Mouse (Mus musculus): ENCODE data around the gene Neurod4.
"Not testable (repeated sequence)": the region's sequence is repeated elsewhere in the genome, so short reads cannot be mapped to it uniquely, and the experiment has no call there.

Gene Neurod4

GRCm38 (mm10) chr10:130280066-130280465 lies at the start of gene Neurod4:
Gene Neurod4 (minus strand): TSS chr10:130280240.
- no peak for DNase-seq

GRCm38 (mm10) chr10:130324243-130324642 lies 44.2 kb upstream of the Neurod4 start:
- no peak for DNase-seq

DNA sequence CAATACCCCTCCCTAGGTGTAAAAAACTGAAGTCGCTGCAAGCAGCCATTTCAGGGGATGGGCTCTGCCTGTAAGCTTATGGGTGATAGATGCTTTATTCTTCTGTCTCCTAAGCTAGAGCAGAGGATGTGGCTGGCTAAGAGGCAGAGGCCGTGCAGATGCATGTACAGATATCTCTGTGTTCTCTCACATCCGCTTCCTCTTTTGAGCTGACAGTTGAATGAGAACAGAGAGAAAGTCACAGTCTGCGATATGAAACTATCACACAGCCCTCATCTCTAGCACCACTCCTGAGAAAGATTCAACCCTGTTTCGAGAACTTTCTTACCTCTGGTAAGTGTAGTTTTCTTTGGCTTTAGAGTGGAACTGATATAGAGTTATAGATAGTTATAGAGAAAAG lies 42.6 kb upstream of the Neurod4 start, which contains the start of gene Tespa1:
Gene Tespa1 (plus strand): TSS at position 234 of the 400 bp plus-strand sequence.
- no peak for DNase-seq

GRCm38 (mm10) chr10:130322062-130322461 lies 42.0 kb upstream of the Neurod4 start:
- no peak for DNase-seq

GRCm38 (mm10) chr10:130320715-130321114 lies 40.7 kb upstream of the Neurod4 start:
- no peak for DNase-seq

DNA sequence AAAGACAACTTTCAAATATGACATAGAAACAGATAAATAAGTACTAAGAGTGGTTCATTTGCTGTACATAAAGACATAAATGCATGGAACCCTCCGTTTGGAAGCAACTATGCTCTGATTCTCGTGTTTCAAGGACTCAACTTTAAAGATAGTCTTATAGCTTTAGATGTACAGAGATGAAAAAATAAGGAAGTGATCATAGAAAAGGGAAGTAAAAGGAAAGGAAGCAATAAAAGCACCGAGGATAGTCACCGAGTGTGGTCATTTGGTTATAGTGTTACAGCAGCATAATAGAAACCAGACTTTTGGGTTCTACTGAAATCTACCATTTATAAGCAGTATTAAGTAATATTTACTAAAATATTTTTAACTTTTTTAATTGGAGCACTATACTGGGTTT lies 38.7 kb upstream of the Neurod4 start:
- DNase-seq, result no peak

GRCm38 (mm10) chr10:130315846-130316245 lies 35.8 kb upstream of the Neurod4 start:
- no peak for DNase-seq

- no peak for DNase-seq
Observed at GRCm38 (mm10) chr10:130314110-130314829, 34.2 kb upstream of the Neurod4 start.

DNA sequence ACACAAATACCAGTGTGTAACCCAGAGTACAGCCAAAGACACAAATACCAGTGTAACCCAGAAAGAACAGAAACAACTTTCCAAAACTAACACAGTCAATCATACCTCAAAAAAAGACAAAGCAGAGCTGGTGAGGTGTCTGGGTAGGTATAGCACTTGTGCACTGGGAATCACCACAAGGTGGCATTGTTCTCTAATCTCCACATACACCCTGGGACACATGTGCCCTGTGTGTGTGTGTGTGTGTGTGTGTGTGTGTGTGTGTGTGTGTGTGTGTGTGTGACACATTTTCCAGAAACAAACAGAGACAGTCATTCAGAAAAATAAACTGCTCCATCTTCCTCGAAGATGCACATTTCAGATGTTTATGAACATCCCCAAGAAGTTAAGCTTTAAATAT lies 33.5 kb upstream of the Neurod4 start:
- peak in 1 of 2 experiments; percentile 7 for DNase-seq

DNA sequence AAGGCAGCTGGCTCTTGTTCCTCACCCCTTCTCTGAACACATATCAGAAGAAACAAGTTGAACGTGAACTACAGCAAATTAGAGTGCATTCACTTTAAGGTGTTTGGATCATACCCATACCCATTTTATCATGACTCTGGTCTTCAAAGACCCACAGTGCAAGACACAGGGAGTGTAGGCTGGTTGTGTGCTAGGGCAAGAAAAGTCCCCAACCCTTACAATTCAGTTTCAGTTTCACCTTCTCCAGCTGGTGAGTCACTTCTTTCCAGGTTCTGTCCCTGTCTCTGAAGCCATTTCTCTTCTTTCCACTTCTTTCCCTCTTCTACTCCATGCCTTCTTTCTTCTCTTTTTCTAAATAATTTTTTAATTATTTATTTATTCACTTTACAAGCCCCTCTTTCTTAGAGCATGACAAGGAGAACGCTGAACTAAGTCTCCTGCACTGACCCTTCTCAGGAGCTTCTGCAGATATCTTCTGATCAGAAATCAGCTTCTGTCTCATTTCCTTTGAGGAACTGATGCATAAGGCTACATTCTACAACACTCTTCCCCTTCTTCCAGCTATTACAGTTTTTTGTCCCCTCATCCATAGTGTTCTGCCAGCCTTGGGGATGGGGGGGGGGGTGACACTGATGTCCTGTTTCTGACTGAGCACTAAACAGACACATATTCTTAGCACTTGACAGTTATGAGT lies 31.6 kb upstream of the Neurod4 start:
- DNase-seq, result no peak

- DNase-seq, result not testable (repeated sequence)
Observed at GRCm38 (mm10) chr10:130304138-130304537, 24.1 kb upstream of the Neurod4 start.

DNA sequence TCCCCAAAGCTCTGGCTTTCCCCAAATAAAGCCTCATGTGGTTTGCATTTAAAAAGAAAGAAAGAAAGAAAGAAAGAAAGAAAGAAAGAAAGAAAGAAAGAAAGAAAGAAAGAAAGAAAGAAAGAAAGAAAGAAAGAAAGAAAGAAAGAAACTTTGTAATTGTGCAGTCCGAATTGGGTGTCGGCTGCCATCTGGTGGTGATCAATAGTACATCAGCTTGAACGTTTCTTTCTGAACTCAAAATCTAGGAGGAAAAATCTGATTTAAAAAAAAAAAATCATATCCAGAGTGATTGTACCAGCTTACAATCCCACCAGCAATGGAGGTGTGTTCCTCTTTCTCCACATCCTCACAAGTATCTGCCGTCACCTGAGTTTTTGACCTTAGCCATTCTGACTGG lies 18.7 kb upstream of the Neurod4 start:
- peak in 1 of 2 experiments; percentile 11 for DNase-seq

- DNase-seq, result no peak
Observed at GRCm38 (mm10) chr10:130293741-130294408, 13.8 kb upstream of the Neurod4 start.

- no peak for DNase-seq
Observed at GRCm38 (mm10) chr10:130288007-130288406, 8.0 kb upstream of the Neurod4 start.

DNA sequence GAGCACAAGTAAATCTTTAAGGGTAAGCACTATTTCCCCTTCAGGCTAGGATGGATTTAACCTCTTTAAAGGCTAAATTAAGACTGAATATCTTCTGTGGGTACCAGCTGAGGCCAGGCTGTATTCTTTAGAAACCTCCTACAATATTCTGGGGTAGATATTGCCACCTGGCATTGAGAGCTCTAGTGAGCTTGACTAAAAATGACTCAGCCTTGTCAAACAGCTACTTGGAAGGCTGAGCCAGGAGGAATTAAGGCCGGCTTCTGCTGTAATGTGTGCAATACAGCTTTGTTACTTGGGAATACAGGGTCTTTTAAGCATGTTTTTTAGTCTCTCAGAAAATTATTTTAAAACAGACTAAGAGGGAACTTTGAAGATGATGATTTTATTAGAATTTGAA lies 7.2 kb upstream of the Neurod4 start:
- no peak for DNase-seq

DNA sequence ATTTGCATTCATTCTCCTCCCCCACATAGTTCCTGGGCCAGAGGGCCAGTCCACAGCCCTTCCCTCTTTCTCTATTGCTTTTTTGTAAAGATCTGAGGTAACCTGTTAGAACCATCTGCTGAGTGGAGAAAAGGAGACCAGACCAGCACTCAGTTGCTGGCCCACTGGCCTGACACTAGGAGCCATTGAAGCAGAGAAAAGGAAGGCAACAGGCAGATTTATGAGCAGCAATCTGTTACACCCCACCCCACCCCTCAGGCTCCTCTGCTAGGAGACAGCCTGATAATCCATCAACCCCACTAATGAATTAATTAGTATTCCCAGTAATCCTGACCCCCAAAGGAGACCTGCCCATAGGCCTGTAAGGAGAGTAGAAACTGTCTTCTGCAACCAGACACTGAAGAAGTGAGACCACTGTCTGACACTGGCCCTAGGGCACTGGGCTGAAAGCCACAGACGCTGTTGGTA lies 2.0 kb upstream of the Neurod4 start:
- no peak for DNase-seq

DNA sequence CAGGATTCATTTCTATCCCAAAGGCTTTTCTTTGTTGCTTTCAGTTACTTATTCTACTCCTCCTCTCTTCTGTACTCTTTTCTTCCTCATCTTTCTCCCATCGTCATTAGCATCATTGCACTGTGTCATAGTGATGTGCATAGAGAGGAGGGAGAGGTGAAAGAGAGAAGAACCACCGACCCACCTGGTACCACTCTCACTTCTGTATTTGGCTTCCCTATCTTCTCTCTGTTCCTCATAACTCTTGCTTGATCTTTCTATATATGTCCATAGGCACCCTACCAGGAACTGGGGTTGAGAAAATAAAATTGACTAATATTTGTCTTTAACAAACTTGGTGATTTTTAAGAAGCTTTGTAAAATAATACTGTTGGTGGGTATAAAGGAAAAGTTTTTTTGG lies 3.5 kb downstream of the Neurod4 start:
- no peak for DNase-seq

GRCm38 (mm10) chr10:130275759-130276158 lies 4.3 kb downstream of the Neurod4 start:
- no peak for DNase-seq

DNA sequence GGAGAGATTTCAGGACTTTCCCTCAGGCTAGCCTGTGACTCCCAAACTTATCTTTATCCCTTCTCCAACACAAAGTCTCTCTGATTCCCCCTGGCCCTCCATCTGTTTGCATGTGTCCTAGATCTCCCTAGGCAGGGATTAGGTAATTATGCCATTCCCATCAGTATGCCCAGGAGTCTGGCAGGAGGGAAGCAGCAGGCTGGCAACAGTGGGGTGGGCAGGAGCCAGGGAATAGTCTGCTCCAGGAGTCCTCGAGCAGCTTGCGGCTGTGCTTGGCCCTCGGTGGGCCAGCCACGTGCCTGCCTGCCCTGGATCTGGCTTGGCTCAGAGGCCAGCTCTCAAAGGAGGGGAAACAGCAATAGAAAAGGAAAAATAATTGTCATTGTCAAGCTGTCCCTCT lies 16.8 kb downstream of the Neurod4 start:
- no peak for DNase-seq

- DNase-seq, result no peak
Observed at GRCm38 (mm10) chr10:130259483-130259882, 20.6 kb downstream of the Neurod4 start.

DNA sequence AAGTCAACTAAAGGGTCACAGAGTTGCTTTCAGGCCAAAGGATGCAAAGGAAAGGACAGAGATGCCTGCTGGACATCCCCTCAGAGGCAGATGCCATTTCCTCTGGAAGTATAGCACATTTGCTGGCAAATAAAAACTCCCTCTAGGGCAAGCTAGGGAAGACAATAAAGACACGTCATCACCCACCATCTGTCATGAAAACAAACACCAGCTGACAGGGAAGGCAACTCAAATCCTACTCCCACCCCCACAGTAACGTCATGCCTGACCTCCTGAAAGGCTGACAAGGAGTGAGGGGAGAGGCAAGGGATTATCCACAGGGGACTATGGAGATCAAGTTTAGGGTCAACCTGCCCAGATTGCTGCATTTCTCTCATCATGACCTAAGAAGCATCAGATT lies 35.8 kb downstream of the Neurod4 start:
- no peak for DNase-seq

DNA sequence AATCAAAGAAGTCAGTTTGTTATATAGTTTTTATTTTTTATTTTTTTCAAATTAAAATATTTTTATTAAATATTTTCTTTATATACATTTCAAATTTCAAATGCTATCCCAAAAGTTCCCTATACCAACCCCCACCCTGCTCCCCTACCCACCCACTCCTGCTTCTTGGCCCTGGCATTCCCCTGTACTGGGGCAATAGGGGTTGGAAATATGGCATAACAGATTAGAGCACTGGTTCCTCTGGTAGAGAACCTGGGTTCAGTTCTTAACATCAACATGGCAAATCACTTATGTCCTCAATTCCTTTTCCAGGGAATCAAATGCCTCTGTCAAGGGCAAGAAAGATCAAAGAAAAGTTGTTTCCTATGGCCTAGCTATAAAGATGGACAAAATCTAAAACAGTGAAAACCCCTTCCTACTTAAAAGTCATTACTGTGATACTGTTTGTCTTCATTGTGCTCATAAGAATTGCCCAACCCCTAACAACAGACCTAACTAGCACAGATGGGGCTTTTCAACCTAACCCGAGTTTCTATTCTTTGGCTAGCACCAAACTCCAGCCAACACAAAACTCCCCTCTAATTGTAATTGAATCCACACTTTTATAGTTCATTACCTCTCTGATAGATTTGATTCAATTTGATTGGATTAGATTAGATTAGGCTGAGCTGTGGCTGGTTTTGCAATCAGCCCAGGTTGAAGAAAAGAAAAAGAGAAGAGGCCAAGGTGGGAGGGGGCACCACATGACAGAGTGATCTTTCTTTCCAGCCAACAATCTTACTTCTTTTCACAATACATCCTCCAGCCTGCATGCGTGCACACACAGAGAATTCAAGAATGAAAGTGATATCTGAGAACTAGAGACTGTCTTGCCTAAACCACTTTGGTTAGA lies 41.5 kb downstream of the Neurod4 start:
- no peak for DNase-seq

DNA sequence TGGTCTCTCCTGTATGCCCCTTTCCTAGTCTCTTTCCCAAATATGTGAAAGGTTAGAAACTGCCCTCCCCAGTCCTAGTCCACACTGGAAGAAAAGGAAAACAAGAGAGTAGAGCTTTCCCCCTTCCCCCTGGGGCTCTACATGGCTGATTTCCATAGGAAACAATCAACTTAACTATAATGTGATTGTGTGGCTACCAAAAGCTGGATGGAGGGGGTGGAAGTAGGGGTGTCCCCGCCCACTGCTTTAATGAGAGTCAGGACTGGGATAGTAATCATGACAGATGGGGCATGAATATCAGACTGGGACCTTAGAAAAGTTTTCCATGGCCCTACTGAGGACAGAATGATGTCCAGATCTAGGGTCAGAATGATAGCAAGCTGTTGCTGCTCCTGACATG lies 45.5 kb downstream of the Neurod4 start:
- DNase-seq, result no peak
